Mouse (Mus musculus): ENCODE data around the gene Iah1.

Gene Iah1

DNA sequence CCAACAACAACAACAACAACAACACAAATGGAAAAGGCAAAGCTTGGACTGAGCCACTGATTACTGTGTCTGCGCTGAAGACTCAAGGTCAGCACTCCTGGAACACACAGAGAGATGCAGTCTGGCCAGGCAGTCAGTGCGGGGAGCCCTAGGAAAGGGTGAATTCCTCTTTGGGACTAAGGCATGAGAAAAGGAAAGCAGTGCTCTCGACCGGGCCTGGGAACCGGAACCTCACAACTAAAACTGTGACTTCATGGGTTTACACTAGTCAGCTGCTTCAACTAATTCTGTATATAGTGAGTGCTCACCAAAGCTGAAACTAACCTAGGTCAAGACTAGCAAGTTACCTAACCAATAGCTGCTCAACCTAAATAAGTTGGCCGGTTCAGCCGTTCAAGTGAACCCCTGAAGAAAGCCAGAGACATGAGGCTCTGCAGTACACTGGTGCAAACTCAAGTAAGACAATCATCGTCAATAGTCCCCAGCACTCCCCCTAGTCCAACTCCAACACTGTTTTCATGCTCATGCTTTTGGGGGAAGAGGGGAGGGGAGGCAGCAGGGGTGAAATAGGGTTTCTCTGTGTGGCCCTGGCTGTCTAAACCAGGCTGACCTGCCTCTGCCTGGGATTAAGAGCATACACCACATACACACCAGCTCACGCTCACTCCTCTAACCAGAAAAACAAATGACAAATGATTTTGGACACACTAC is 52.3 kb downstream of the Iah1 start:
- no peak for DNase-seq (ENCODE audit: low spot score)

DNA sequence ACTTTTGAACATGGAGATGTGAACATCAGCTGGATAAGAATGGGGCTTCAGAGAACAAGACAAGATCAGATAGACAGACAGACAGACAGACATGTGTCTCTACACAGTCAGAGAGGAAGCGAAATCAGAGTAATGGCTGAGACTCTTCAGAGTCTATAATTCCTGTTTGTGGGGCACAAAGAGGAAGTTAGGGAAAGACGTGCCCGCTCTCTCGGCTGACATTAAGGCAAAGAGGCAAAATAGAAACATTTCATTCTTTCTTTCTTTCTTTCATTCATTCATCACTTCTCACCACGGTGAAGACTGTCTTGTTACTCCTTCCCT is 52.9 kb downstream of the Iah1 start:
- no peak for DNase-seq (ENCODE audit: low spot score)

DNA sequence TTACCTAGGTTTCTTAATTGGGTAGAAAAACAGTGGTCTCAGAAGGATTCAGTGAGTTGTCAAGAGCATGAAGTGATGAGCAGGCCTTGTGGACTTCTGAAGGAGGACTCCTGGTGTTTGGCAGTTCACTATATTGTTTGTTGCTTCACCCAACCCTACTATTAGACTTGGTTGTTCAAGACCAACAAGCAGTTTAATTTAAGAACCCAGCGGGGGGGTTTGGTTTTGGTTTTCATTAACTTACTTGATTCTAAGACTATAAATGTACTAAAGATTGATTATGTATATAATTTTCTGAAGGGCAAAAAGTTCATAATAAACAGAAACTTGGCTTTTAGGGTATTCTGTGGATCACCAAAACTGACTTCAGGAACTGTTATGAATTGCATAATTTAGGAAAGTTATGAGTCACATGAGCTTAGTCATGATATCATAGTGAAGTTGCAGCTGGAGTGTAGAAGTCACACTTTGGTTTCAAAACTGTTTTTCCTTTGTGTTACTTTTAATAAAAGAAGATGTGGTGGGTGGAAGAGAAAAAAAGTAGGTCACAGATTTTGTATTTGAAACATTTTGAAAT is 53.9 kb downstream of the Iah1 start:
- no peak for DNase-seq (ENCODE audit: low spot score)

DNA sequence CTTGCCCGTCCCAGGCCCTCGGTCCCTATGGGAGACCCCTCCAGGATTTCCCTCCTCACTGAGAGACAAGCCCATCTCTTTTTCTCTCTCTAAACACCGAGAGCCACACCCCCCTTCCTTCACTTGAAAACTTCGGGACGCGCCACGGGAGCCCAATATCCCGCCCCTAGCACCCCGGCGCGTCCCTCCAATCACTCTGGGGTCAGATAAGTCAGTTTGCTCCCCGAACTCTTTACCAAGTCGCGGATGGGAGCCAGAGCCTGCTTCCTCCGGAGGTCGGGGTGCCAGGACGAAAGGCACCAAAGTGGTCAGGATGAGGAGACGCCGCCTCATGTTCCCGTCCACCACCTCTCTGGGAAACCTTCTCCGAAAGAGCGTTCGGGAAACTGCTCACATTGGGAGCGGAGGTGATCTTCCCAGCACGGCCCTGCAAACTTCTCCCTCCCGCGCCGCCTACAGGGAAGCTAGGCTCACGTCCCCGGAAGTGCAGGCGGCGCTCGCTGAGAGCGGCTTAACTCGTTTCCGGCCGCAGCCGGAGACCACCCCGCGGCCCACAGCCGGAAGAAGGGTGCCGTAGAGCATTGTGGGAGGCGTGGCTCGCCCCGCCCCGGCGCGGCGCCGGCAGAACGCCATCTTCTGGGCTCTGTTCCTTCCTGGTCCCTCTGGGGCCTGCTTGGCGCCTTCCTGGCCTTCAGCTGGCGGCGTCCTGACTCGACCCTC is 57.1 kb downstream of the Iah1 start, which contains the start of gene Adam17:
TSS of gene Adam17 (minus strand) at position 533 of the 720 bp plus-strand sequence.
- DNase-seq (ENCODE audit: low spot score) = peak; percentile 96
